Mouse (Mus musculus) G1E-ER4 (cell line): ENCODE results near the gene Surf4. TPM values are rescaled to one million over a fixed set of nuclear protein-coding genes. Genes with fewer than 3 reads are reported as not detected.

ENCODE experiments used
- GATA1 ChIP-seq: IDR thresholded peaks from one replicate; pipeline ENCODE4 v1.8.0; 2012; ENCODE audit warnings: low read length, inconsistent platforms
- polyA plus RNA-seq: library from polyadenylated mRNA; stranded (reverse); fragments of >175 nt; gene quantifications from 2 replicates; pipeline ENCODE4 v1.2.3, GENCODE M21; 2012

Surf4 gene
- polyA plus RNA-seq, 1 experiment, result 93.6 TPM

DNA sequence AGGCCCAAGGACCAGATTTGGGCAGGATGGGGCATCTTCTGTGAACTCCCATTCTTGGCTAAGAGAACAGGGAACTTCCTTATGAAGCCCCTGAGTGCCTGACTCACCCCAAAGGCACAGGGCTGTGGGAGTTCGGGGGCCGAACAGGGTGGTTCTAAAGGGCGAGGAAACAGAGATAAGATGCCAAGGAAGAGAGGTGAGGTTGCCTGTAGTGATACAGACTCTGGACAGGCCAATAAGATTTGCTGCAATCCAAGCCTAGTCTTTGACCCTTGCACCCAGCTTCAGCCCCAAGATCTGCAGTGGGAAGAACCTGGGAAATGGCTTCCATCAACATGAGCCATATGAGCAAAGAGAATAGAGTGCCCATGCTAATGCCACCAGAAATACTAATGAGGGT, 9.5 kb upstream of the Surf4 start:
- no peak for TF ChIP-seq GATA1

- TF ChIP-seq GATA1, result no peak
These were observed 7.8 kb upstream of the Surf4 start for GRCm38 (mm10) chr2:26941539-26941938.

- no peak for TF ChIP-seq GATA1
These were observed 2.7 kb upstream of the Surf4 start for GRCm38 (mm10) chr2:26936425-26936824.

GRCm38 (mm10) chr2:26935286-26935685, 1.6 kb upstream of the Surf4 start:
- TF ChIP-seq GATA1, result no peak

- TF ChIP-seq GATA1, result no peak
These were observed 1.0 kb downstream of the Surf4 start for GRCm38 (mm10) chr2:26932473-26933303.

- TF ChIP-seq GATA1, result no peak
These were observed 3.3 kb downstream of the Surf4 start for GRCm38 (mm10) chr2:26930390-26930789.

GRCm38 (mm10) chr2:26927745-26928476, 5.8 kb downstream of the Surf4 start:
- TF ChIP-seq GATA1, result no peak

GRCm38 (mm10) chr2:26921784-26922183, 11.9 kb downstream of the Surf4 start:
- TF ChIP-seq GATA1, result no peak

- TF ChIP-seq GATA1, result no peak
These were observed 13.4 kb downstream of the Surf4 start for GRCm38 (mm10) chr2:26920190-26920855.

- no peak for TF ChIP-seq GATA1
These were observed 14.0 kb downstream of the Surf4 start for GRCm38 (mm10) chr2:26919684-26920083.

GRCm38 (mm10) chr2:26916738-26917137, 17.0 kb downstream of the Surf4 start:
- no peak for TF ChIP-seq GATA1

- TF ChIP-seq GATA1, result no peak
These were observed 17.6 kb downstream of the Surf4 start, which contains the start of the genes Surf2 and Surf1 for GRCm38 (mm10) chr2:26915927-26916728. Surf2 (plus strand) TSS chr2:26916367. Surf1 (minus strand) TSS chr2:26916530.

DNA sequence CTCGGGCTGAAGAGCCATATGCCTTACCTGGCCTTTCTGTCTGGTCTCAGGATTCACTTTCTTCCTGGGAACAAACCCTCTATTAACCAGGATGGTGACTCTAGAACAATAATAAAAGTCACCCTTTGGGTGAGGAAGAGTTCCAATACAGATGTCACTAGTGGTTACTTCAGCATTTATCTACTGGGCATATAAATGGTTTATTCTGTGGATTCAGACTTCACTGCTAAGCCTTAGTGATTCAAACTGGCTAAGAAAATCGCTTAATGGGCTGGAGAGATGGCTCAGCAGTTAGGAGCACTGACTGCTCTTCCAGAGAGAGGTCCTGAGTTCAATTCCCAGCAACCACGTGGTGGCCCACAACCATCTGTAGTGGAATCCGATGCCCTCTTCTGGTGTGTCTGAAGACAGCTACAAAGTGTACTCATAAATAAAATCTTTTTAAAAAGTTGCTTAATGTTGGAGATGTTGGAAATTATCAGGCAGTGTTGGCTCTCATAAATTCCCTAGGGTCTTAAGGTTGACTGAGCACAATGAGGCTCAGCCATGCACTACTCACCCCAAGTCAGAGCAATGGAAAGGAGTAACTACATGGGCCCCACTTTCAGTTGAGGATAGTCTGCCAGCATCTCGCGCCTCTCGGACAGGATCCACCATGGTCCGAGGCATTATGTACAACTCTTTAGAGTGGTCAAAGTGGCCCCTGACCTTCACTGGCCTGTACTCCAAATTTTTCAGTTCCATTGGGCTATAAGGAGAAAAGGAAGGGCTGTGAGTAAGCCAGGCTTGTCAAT, 19.4 kb downstream of the Surf4 start:
- no peak for TF ChIP-seq GATA1

DNA sequence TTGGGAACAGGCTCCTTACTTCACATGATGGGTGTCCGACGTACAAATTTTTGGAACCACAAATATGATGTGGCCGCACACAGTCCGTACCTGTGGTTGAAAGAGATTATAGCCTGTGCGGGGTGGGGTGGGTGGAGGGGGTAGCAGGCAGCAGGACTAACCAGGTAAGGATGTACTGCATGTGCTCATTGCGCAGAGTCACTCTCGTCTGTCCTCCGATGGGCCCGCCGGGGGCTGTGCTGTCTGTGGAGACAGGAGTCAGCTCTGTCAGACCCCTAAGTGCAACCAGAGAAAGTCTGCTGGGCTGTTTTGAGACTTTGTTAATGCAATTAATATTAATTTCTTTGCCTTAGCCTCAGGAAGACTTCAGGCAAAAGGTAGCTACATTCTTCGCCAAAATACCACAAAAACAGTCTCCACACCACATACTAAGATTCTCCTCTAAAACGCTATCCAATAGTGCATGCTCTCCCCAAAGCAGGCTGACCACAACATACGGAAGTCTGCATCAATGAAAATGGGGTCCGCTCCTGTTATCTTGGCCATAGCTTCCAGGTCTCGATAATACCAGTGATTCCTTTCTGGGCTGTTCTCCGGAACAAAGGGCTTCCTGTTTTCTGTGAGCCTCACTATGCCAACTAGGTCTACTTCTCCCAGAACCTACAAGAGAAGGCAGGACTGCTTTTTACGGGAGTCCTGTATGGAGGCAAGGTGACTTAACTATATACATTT, 20.1 kb downstream of the Surf4 start:
- peak; percentile 61 for TF ChIP-seq GATA1
